Mouse (Mus musculus) MEL (cell line): Measurements from ENCODE around the gene Mthfd1l. TPM values are rescaled to one million over a fixed set of nuclear protein-coding genes. Genes with fewer than 3 reads are reported as not detected.

Experiments used
- DNase-seq: peaks from one replicate; pipeline ENCODE4 v3.0.0; 2011; ENCODE audit warnings: low read depth, low spot score
- H3K27ac ChIP-seq: 2 replicates; pipeline ENCODE4 v1.5.1; 2012; ENCODE audit warnings: low read depth, mild to moderate bottlenecking, control low read depth, low read length, moderate library complexity; ENCODE audit not compliant: control insufficient read depth
- H3K27me3 ChIP-seq, 2 experiments: fragments of 150-350 bp in 1 of 2; sonication (generic) in 1 of 2; 2 replicates each; pipeline ENCODE4 v1.6.1; 2012; ENCODE audit warnings: low read length in 2 of 2, mild to moderate bottlenecking in 2 of 2, improper control_type of control experiment in 1 of 2, moderate library complexity in 1 of 2; ENCODE audit not compliant: insufficient read depth in 2 of 2, control insufficient read depth in 1 of 2
- H3K36me3 ChIP-seq, 2 experiments: 2 replicates each; pipeline ENCODE4 v1.6.1; 2012 to 2014; ENCODE audit warnings: low read length in 2 of 2, improper control_type of control experiment in 1 of 2, inconsistent platforms in 1 of 2, mild to moderate bottlenecking in 1 of 2; ENCODE audit not compliant: insufficient read depth in 2 of 2, control insufficient read depth in 1 of 2
- H3K4me1 ChIP-seq, 2 experiments: fragments of 150-350 bp in 1 of 2; sonication (generic) in 1 of 2; 2 replicates each; pipeline ENCODE4 v1.6.1; 2012; ENCODE audit warnings: low read length in 2 of 2, improper control_type of control experiment in 1 of 2, mild to moderate bottlenecking in 1 of 2; ENCODE audit not compliant: insufficient read depth in 2 of 2, control insufficient read depth in 1 of 2
- H3K4me3 ChIP-seq, 2 experiments: fragments of 150-350 bp in 1 of 2; sonication (generic) in 1 of 2; 2 replicates each; pipeline ENCODE4 v1.5.1; 2012; ENCODE audit warnings: low read depth in 2 of 2, low read length in 2 of 2, mild to moderate bottlenecking in 2 of 2, moderate library complexity in 2 of 2, control low read depth in 1 of 2, improper control_type of control experiment in 1 of 2; ENCODE audit not compliant: control insufficient read depth in 1 of 2, insufficient read depth in 1 of 2
- H3K79me2 ChIP-seq: 2 replicates; pipeline ENCODE4 v1.6.1; 2012; ENCODE audit warnings: mild to moderate bottlenecking, low read length, moderate library complexity; ENCODE audit not compliant: control insufficient read depth, poor library complexity, insufficient read depth
- H3K9ac ChIP-seq: 2 replicates; pipeline ENCODE4 v1.6.1; 2012; ENCODE audit warnings: low read depth, mild to moderate bottlenecking, control low read depth, low read length, moderate library complexity; ENCODE audit not compliant: control insufficient read depth, poor library complexity, severe bottlenecking
- H3K9me3 ChIP-seq: fragments of 150-350 bp; sonication (generic); replicated peaks from 2 replicates; pipeline ENCODE4 v1.6.1; 2012; ENCODE audit warnings: mild to moderate bottlenecking, low read length, improper control_type of control experiment, moderate library complexity; ENCODE audit not compliant: insufficient read depth
- BHLHE40 ChIP-seq: IDR thresholded peaks from 2 replicates; pipeline ENCODE4 v1.6.1; 2012; ENCODE audit warnings: low read depth, mild to moderate bottlenecking, inconsistent platforms, low read length, improper control_type of control experiment, borderline replicate concordance
- CHD1 ChIP-seq: IDR thresholded peaks from 2 replicates; pipeline ENCODE4 v1.6.1; 2012; ENCODE audit warnings: low read depth, mild to moderate bottlenecking, inconsistent platforms, low read length, improper control_type of control experiment
- CHD2 ChIP-seq: IDR thresholded peaks from 2 replicates; pipeline ENCODE4 v1.6.1; 2011; ENCODE audit warnings: low read length, improper control_type of control experiment
- CTCF ChIP-seq, 3 experiments: IDR thresholded peaks in 2 of 3; conservative IDR thresholded peaks in 1 of 3; 2 replicates each; pipeline ENCODE4 v1.5.1; 2011 to 2012; ENCODE audit warnings: low read length in 3 of 3, low read depth in 2 of 3, mild to moderate bottlenecking in 2 of 3, improper control_type of control experiment in 1 of 3, inconsistent platforms in 1 of 3, mixed read lengths in 1 of 3, moderate library complexity in 1 of 3; ENCODE audit not compliant: control insufficient read depth in 1 of 3, insufficient read depth in 1 of 3, poor library complexity in 1 of 3, severe bottlenecking in 1 of 3
- E2F4 ChIP-seq: IDR thresholded peaks from 2 replicates; pipeline ENCODE4 v1.6.1; 2011; ENCODE audit warnings: low read depth, low read length, improper control_type of control experiment, borderline replicate concordance
- ELF1 ChIP-seq: IDR thresholded peaks from 2 replicates; pipeline ENCODE4 v1.6.1; 2014; ENCODE audit warnings: low read depth, mild to moderate bottlenecking, inconsistent platforms, low read length, improper control_type of control experiment, moderate library complexity
- EP300 ChIP-seq, 2 experiments: IDR thresholded peaks; 2 replicates each; pipeline ENCODE4 v1.6.1; 2011; ENCODE audit warnings: improper control_type of control experiment in 2 of 2, low read length in 2 of 2, low read depth in 1 of 2, mild to moderate bottlenecking in 1 of 2
- ETS1 ChIP-seq: IDR thresholded peaks from 2 replicates; pipeline ENCODE4 v1.6.1; 2012; ENCODE audit warnings: low read depth, mild to moderate bottlenecking, inconsistent platforms, low read length, improper control_type of control experiment, moderate library complexity
- GABPA ChIP-seq: IDR thresholded peaks from 2 replicates; pipeline ENCODE4 v1.6.1; 2012; ENCODE audit warnings: low read depth, mild to moderate bottlenecking, inconsistent platforms, low read length, improper control_type of control experiment, moderate library complexity
- GATA1 ChIP-seq: IDR thresholded peaks from 2 replicates; pipeline ENCODE4 v1.6.1; 2011; ENCODE audit warnings: low read depth, low read length, improper control_type of control experiment
- HCFC1 ChIP-seq: IDR thresholded peaks from 2 replicates; pipeline ENCODE4 v1.6.1; 2012; ENCODE audit warnings: low read depth, mild to moderate bottlenecking, inconsistent platforms, low read length, improper control_type of control experiment, moderate library complexity
- JUND ChIP-seq: IDR thresholded peaks from 2 replicates; pipeline ENCODE4 v1.6.1; 2011; ENCODE audit warnings: low read depth, mild to moderate bottlenecking, improper control_type of control experiment, low read length
- KAT2A ChIP-seq: conservative IDR thresholded peaks from 2 replicates; pipeline ENCODE4 v1.6.1; 2012; ENCODE audit warnings: low read depth, low read length, improper control_type of control experiment, inconsistent platforms
- MAZ ChIP-seq: IDR thresholded peaks from 2 replicates; pipeline ENCODE4 v1.6.1; 2012; ENCODE audit warnings: low read depth, mild to moderate bottlenecking, inconsistent platforms, low read length, improper control_type of control experiment
- MEF2A ChIP-seq: IDR thresholded peaks from 2 replicates; pipeline ENCODE4 v1.6.1; 2014; ENCODE audit warnings: low read depth, mild to moderate bottlenecking, inconsistent platforms, low read length, improper control_type of control experiment; ENCODE audit not compliant: poor library complexity, insufficient replicate concordance, severe bottlenecking; ENCODE audit errors: extremely low read depth
- MXI1 ChIP-seq: IDR thresholded peaks from 2 replicates; pipeline ENCODE4 v1.6.1; 2011; ENCODE audit warnings: mild to moderate bottlenecking, low read depth, low read length, improper control_type of control experiment
- MYB ChIP-seq: IDR thresholded peaks from 2 replicates; pipeline ENCODE4 v1.6.1; 2011; ENCODE audit warnings: mild to moderate bottlenecking, low read depth, low read length, improper control_type of control experiment
- MYC ChIP-seq: IDR thresholded peaks from 2 replicates; pipeline ENCODE4 v1.6.1; 2011; ENCODE audit warnings: low read depth, mild to moderate bottlenecking, low read length, improper control_type of control experiment, moderate library complexity
- NELFE ChIP-seq: IDR thresholded peaks from 2 replicates; pipeline ENCODE4 v1.6.1; 2011; ENCODE audit warnings: low read depth, low read length, improper control_type of control experiment
- NRF1 ChIP-seq: IDR thresholded peaks from 2 replicates; pipeline ENCODE4 v1.6.1; 2014; ENCODE audit warnings: low read depth, mild to moderate bottlenecking, inconsistent platforms, low read length, improper control_type of control experiment, moderate library complexity; ENCODE audit not compliant: poor library complexity, insufficient read depth, severe bottlenecking
- POLR2A ChIP-seq, 2 experiments: IDR thresholded peaks; 2 replicates each; pipeline ENCODE4 v1.6.1; 2011 to 2012; ENCODE audit warnings: low read length in 2 of 2, mild to moderate bottlenecking in 2 of 2, control low read depth in 1 of 2, improper control_type of control experiment in 1 of 2, low read depth in 1 of 2, moderate library complexity in 1 of 2; ENCODE audit not compliant: control insufficient read depth in 1 of 2, insufficient read depth in 1 of 2, poor library complexity in 1 of 2
- POLR2AphosphoS2 ChIP-seq: IDR thresholded peaks from 2 replicates; pipeline ENCODE4 v1.6.1; 2011; ENCODE audit warnings: low read length, improper control_type of control experiment
- POLR2AphosphoS5 ChIP-seq: IDR thresholded peaks from 2 replicates; pipeline ENCODE4 v1.6.1; 2012; ENCODE audit warnings: low read depth, borderline replicate concordance, mild to moderate bottlenecking, inconsistent platforms, low read length, moderate library complexity, mixed read lengths
- RAD21 ChIP-seq: IDR thresholded peaks from 2 replicates; pipeline ENCODE4 v1.6.1; 2011; ENCODE audit warnings: mild to moderate bottlenecking, low read depth, low read length, improper control_type of control experiment
- RCOR1 ChIP-seq: IDR thresholded peaks from 2 replicates; pipeline ENCODE4 v1.6.1; 2012; ENCODE audit warnings: low read depth, mild to moderate bottlenecking, inconsistent platforms, low read length, improper control_type of control experiment
- SIN3A ChIP-seq: IDR thresholded peaks from 2 replicates; pipeline ENCODE4 v1.6.1; 2012; ENCODE audit warnings: low read length, improper control_type of control experiment, inconsistent platforms
- TAL1 ChIP-seq: IDR thresholded peaks from 2 replicates; pipeline ENCODE4 v1.6.1; 2012; ENCODE audit warnings: mild to moderate bottlenecking, inconsistent platforms, low read length, moderate library complexity, mixed read lengths
- TBP ChIP-seq: IDR thresholded peaks from 2 replicates; pipeline ENCODE4 v1.8.0; 2011; ENCODE audit warnings: low read depth, low read length, improper control_type of control experiment
- TCF12 ChIP-seq: IDR thresholded peaks from 2 replicates; pipeline ENCODE4 v1.6.1; 2014; ENCODE audit warnings: low read depth, mild to moderate bottlenecking, inconsistent platforms, low read length, improper control_type of control experiment, moderate library complexity
- UBTF ChIP-seq: IDR thresholded peaks from 2 replicates; pipeline ENCODE4 v1.6.1; 2012; ENCODE audit warnings: low read depth, mild to moderate bottlenecking, inconsistent platforms, low read length, improper control_type of control experiment, moderate library complexity, borderline replicate concordance; ENCODE audit not compliant: insufficient read depth
- USF1 ChIP-seq: IDR thresholded peaks from 2 replicates; pipeline ENCODE4 v1.6.1; 2014; ENCODE audit warnings: low read depth, mild to moderate bottlenecking, inconsistent platforms, low read length, improper control_type of control experiment, moderate library complexity
- USF2 ChIP-seq, 2 experiments: IDR thresholded peaks; 2 replicates each; pipeline ENCODE4 v1.6.1; 2011 to 2012; ENCODE audit warnings: improper control_type of control experiment in 2 of 2, low read length in 2 of 2, borderline replicate concordance in 1 of 2, inconsistent platforms in 1 of 2, low read depth in 1 of 2, mild to moderate bottlenecking in 1 of 2; ENCODE audit not compliant: insufficient read depth in 1 of 2
- ZC3H11A ChIP-seq: IDR thresholded peaks from 2 replicates; pipeline ENCODE4 v1.6.1; 2012; ENCODE audit warnings: low read depth, mild to moderate bottlenecking, inconsistent platforms, low read length, improper control_type of control experiment
- ZKSCAN1 ChIP-seq: IDR thresholded peaks from 2 replicates; pipeline ENCODE4 v1.6.1; 2012; ENCODE audit warnings: low read depth, mild to moderate bottlenecking, inconsistent platforms, low read length, improper control_type of control experiment, moderate library complexity
- ZMIZ1 ChIP-seq: IDR thresholded peaks from 2 replicates; pipeline ENCODE4 v1.6.1; 2012; ENCODE audit warnings: low read depth, mild to moderate bottlenecking, inconsistent platforms, low read length, improper control_type of control experiment, moderate library complexity
- ZNF384 ChIP-seq: IDR thresholded peaks from 2 replicates; pipeline ENCODE4 v1.6.1; 2012; ENCODE audit warnings: low read depth, mild to moderate bottlenecking, inconsistent platforms, low read length, improper control_type of control experiment
- polyA plus RNA-seq, 2 experiments: library from polyadenylated mRNA; stranded (reverse) in 1 of 2; unstranded in 1 of 2; fragments of >175 nt in 1 of 2; fragments of >200 nt in 1 of 2; gene quantifications; 2 replicates each; pipeline versions ENCODE4 v1.2.1 to v1.2.4; 2012; ENCODE audit warnings: low replicate concordance in 2 of 2, low read depth in 1 of 2; ENCODE audit not compliant: insufficient read length in 2 of 2, insufficient read depth in 1 of 2, missing spikeins in 1 of 2
- total RNA-seq: library from RNA; depleted of rRNA; stranded (reverse); fragments of 300-350 nt; gene quantifications from 2 replicates; pipeline ENCODE4 v1.2.3, GENCODE M21; 2012

The Mthfd1l gene
- total and polyA plus RNA-seq, 3 experiments, result 43.1 to 1,097 (median 83.0) TPM

DNA sequence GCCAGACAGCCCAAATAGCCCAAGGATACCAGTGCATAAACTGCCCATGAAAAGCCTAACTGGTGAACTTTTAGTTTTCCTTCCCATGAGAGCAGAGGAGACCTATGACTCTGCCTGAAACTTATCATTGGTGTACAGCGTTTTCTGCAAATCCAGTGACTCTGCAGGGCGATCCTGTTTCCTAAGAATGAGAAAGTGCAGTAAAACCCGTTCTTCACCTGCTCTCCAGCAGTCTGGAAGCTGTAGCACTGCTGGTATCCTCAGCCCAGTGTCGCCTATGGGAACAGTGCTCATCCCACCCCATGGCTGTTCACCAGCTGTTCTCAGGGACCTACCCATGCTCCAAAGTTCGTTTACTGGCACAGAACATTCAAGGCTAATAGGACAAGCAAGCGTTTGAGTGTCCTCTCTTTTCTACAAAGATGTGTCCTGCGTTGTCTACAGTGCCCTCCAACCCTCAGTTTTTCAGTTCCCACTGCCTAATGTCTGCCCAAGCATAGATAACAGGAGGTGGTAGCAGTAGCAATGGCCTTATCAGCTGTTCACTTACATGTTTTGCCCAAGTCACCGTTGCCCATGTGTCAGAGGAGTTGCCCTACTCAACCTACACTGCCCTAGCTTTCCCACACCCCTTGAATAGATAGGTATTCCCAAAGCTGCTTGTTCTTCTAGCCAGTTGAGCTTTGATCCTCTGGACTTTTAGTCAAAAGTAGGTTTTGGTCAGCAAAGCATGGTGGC is 20.6 kb downstream of the Mthfd1l start:
- peak; percentile 48 for DNase-seq
- H3K4me3 ChIP-seq, result no peak overlapping the region
- H3K9ac ChIP-seq, result no peak overlapping the region
- H3K27ac ChIP-seq, result no peak overlapping the region
- H3K4me1 ChIP-seq, result peaks cover 2 to 6% of the 10 kb centered on the region in 2 experiments; a peak in 2 of 4 replicates
- no peaks in the 10 kb centered on the region for H3K27me3 ChIP-seq
- H3K79me2 ChIP-seq, result no peaks in the 10 kb centered on the region
- H3K9me3 ChIP-seq, result no peaks in the 10 kb centered on the region
- H3K36me3 ChIP-seq, result peaks cover 0 to 22% of the 10 kb centered on the region in 2 experiments; a peak in 3 of 4 replicates
- TF ChIP-seq UBTF (no peak), EP300 (IDR thresholded peaks at IDR 0.05; ENCODE audit: low read depth in 1 of 2, low read length in 2 of 2) (peak; percentile 56 to 70), ZNF384 (no peak), USF1 (no peak), ZC3H11A (no peak), RCOR1 (no peak), HCFC1 (no peak), ETS1 (peak; percentile 66), TBP (no peak), JUND (no peak), CHD2 (no peak), MXI1 (peak; percentile 40; the same call in 1 of the 2 replicates), TAL1 (peak; percentile 65), POLR2AphosphoS2 (no peak), TCF12 (0 out of 2 replicates have a peak, but pooled peaks have one; percentile 60), POLR2AphosphoS5 (no peak), ELF1 (no peak), NELFE (no peak), ZKSCAN1 (no peak), MEF2A (no peak), ZMIZ1 (no peak), POLR2A (IDR thresholded peaks at IDR 0.05; ENCODE audit: control insufficient read depth in 1 of 2, insufficient read depth in 1 of 2, low read depth in 1 of 2, low read length in 2 of 2, poor library complexity in 1 of 2) (no peak), RAD21 (no peak), GATA1 (peak; percentile 63; the same call in 1 of the 2 replicates), MYB (no peak), USF2 (IDR thresholded peaks at IDR 0.05; ENCODE audit: borderline replicate concordance in 1 of 2, insufficient read depth in 1 of 2, low read depth in 1 of 2, low read length in 2 of 2) (no peak), GABPA (no peak), MAZ (no peak), CHD1 (no peak), E2F4 (no peak), BHLHE40 (no peak), SIN3A (peak; percentile 36; the same call in 1 of the 2 replicates), NRF1 (no peak), KAT2A (no peak), MYC (no peak), CTCF (IDR thresholded peaks at IDR 0.05 in 2 of 3, conservative IDR thresholded peaks at IDR 0.05 in 1 of 3; ENCODE audit: control insufficient read depth in 1 of 3, insufficient read depth in 1 of 3, low read depth in 2 of 3, low read length in 3 of 3, poor library complexity in 1 of 3, severe bottlenecking in 1 of 3) (no peak)
